Mouse (Mus musculus) lung, postnatal 36 days (tissue): ENCODE results near the gene Catsper4.

Source experiments
- DNase-seq: peaks from one replicate; pipeline ENCODE4 v3.0.0; 2022; ENCODE audit warnings: mixed read lengths

Catsper4 gene

DNA sequence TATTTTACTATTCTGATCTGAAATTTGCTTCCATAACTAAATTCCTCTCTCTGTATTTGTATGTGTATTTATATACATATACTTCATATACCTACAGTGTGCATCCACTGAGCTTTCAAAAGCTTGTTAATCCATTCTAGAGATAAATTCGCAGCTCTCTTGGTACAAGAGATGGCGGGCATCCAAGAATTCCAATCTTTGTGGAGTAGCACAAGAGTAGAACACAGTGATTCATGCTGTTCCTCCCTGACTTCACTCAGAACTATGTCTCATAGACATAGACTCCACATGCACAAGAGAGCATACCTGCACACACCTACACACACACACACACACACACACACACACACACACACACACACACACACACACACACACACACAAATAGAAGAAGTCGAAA is 54.8 kb downstream of the Catsper4 start:
- DNase-seq: no peak

DNA sequence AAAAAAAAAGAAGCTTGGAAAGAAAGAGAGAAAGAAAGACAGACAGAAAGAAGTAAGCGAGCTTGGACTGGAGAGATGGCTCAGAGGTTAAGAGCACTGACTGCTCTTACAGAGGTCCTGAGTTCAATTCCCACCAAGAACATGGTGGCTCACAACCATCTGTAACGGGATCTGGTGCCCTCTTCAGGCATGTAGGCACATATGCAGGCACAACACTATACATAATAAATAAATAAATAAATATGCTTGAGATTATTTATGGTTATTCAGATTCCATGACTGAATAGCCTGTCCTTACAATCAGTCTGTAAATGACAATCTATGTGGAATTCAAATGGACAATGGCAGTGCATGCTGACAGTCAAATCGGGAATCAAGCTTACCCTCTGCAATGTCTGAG is 60.3 kb downstream of the Catsper4 start:
- DNase-seq: no peak

DNA sequence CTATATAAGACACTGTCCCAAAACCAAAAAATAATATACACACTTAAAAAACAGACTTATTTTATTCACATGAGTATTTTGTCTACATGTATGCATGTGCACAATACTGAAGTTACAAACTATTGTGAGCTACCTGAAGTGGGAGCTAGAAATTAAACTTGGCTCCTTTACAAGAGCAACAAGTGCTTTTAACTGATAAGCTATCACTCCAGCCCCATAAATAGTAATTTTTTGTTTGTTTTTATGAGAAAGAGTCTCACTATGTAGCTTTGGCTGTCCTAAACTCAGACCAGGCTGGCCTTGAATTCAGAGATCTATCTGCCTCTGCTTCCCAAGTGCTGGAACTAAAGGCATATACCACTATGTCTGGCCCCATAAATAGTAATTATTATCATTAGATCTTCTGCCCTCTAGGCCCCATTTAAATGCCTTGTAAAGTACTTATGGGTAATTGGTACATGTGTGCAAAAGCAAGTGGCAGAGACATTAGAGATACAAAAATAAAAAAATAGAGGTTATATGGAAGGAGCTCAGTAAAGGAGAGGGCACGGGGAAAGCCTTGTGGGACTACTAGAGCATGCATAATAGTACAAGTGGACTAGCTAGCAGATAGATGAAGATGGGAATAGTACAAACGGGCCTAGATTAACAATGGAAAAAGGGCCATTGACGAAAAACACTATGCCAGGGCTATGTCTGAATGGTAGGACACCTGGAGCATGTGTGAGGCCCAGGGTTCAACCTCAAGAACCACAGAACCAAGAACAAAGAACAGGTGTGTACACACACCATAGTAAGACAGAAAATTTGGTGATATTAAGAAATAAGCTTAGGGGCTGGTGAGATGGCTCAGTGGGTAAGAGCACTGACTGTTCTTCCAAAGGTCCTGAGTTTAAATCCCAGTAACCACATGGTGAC is 61.4 kb downstream of the Catsper4 start:
- no peak for DNase-seq

DNA sequence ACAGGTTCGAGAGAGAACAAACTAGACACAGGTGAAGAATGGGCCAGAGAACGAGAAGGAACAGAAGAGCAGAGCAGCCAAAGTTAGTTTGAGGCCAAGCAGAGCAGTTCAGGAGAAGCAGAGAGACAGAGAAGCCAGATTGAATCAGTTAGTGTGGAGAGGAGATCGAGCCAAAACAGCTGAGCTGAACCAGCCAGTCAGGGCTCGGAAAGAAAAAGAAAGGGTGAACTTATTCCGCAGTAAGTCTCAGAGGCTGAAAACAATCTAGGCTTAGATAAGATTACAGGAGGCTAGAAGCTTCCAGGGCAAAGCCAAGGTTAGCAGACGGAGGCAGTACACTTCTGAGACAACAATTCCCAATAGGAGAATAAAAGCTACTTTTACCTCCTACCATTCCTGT is 62.2 kb downstream of the Catsper4 start:
- no peak for DNase-seq

DNA sequence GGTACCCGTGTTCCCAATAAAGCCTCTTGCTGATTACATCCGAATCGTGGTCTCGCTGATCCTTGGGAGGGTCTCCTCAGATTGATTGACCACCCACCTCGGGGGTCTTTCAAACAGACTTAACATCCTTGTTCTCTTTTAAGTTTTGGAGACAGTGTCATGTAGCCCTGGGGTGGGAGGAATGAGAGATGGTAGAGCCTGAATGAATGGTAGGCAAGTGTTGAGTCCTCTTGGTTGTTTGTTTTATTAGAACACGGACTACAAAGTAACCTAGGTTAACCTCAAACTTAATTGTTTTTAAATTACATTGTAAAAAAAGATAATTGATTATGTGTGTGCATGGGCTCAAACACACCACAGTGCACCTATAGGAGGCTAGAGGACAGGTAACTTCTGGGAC is 62.6 kb downstream of the Catsper4 start:
- DNase-seq: no peak
